Mouse (Mus musculus) midbrain, embryonic 16.5 days (tissue): ENCODE measurements at regions not wholly inside any gene's neighbourhood (a gene's known extent, or its start where the extent isn't known, plus 50 kb on each side); places are given as distances from the start of the nearest gene placed in this dataset.

Source experiments
- ATAC-seq: fragments of 200-750 bp; cut with Nextera tagmentation; 2 replicates; pipeline ENCODE4 v1.8.0; 2017; ENCODE audit warnings: moderate TSS enrichment
- H3K27ac ChIP-seq: fragments of 300-500 bp; sonication (generic); 2 replicates; pipeline ENCODE4 v1.5.1; 2014; ENCODE audit warnings: mild to moderate bottlenecking, low read length, mixed read lengths
- H3K27me3 ChIP-seq: fragments of 300-500 bp; sonication (generic); 2 replicates; pipeline ENCODE4 v1.6.1; 2014; ENCODE audit warnings: low read depth, low read length, mixed read lengths; ENCODE audit not compliant: control insufficient read depth, insufficient read depth
- H3K36me3 ChIP-seq: fragments of 300-500 bp; sonication (generic); 2 replicates; pipeline ENCODE4 v1.6.1; 2014; ENCODE audit warnings: mild to moderate bottlenecking, low read length, moderate library complexity, mixed read lengths; ENCODE audit not compliant: control insufficient read depth, insufficient read depth
- H3K4me1 ChIP-seq: fragments of 300-500 bp; sonication (generic); 2 replicates; pipeline ENCODE4 v1.6.1; 2014; ENCODE audit warnings: mild to moderate bottlenecking, low read length, mixed read lengths; ENCODE audit not compliant: control insufficient read depth, insufficient read depth
- H3K4me2 ChIP-seq: fragments of 300-500 bp; sonication (generic); 2 replicates; pipeline ENCODE4 v1.6.1; 2014; ENCODE audit warnings: mild to moderate bottlenecking, low read length, mixed read lengths
- H3K4me3 ChIP-seq: fragments of 300-500 bp; sonication (generic); 2 replicates; pipeline ENCODE4 v1.5.1; 2014; ENCODE audit warnings: low read depth, mild to moderate bottlenecking, low read length, moderate library complexity, mixed read lengths
- H3K9ac ChIP-seq: fragments of 300-500 bp; sonication (generic); 2 replicates; pipeline ENCODE4 v1.6.1; 2014; ENCODE audit warnings: low read depth, low read length, mixed read lengths
- H3K9me3 ChIP-seq: fragments of 300-500 bp; sonication (generic); replicated peaks from 2 replicates; pipeline ENCODE4 v1.6.1; 2014; ENCODE audit warnings: mild to moderate bottlenecking, low read length, mixed read lengths; ENCODE audit not compliant: control insufficient read depth, poor library complexity, severe bottlenecking
- WGBS: fragments of 180-500 bp; shearing (Covaris S2); extraction: QIAGEN DNeasy Blood & Tissue Kit; methylation state at CpG from one replicate; pipeline ENCODE4 v1.1.7; 2014; 5-methylcytosine and 5-hydroxymethylcytosine counted together

DNA sequence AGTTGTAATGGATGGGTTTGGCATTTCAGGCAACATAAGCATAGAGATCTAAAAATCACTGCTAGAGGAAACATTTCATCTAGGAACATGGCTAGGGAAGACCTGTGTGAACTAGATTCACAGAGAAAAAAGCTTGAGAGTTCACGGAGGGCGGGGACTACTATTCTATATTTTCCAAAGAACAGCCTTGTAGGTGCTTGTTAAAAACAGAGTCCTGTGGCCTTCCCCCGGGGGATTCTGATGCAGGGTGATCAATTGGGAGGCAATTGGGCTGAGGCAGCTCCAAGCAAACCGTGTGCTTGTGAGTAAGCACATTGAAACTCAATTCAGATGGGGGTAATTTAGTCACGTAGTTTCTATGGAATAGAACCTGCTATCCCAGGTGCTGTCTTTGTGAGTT lies 112.0 kb downstream of the Mterf1b start:
- no peak overlapping the region for H3K9ac ChIP-seq
- H3K4me3 ChIP-seq: no peak overlapping the region
- H3K36me3 ChIP-seq: no peaks in the 10 kb centered on the region
- no peak overlapping the region for H3K4me2 ChIP-seq
- WGBS: 48% methylated on average over 5 of the region's 5 CpGs
- H3K27ac ChIP-seq: no peak overlapping the region
- peaks cover 6% of the 10 kb centered on the region; the same call in 1 of the 2 replicates for H3K4me1 ChIP-seq
- ATAC-seq: no peak
- no peaks in the 10 kb centered on the region for H3K9me3 ChIP-seq
- H3K27me3 ChIP-seq: no peaks in the 10 kb centered on the region; the same call in 1 of the 2 replicates

- no peaks in the 10 kb centered on the region for H3K9me3 ChIP-seq
- 69% methylated on average over 5 of the region's 5 CpGs for WGBS
- no peak for ATAC-seq
These were observed 116.3 kb downstream of the Mterf1b start for GRCm38 (mm10) chr5:4308514-4308913.

DNA sequence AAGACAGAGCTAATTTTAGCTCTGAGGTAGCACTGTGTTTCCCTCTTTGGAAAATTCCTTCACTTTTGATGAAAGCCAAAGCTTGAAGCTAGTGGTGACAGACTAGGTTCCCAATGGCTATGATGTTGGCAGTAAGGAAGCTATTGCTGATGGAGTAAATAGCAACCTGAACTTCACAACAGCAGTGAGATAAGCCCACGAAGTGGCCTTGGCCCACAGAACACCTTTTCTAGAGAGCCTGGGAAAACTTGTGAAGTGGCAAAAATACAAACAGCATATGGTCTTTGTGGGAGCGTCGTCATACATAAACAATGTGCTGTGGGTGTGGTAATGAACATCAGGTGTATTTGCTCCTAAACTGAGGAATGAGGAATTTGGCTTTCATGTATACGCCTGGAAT lies 119.0 kb downstream of the Mterf1b start:
- WGBS: 84% methylated on average over 4 of the region's 4 CpGs
- Histone ChIP-seq H3K4me2 (no peak overlapping the region), H3K4me1 (peaks cover 3% of the 10 kb centered on the region; the same call in 1 of the 2 replicates), H3K27me3 (no peaks in the 10 kb centered on the region), H3K27ac (no peak overlapping the region), H3K9me3 (no peaks in the 10 kb centered on the region), H3K36me3 (no peaks in the 10 kb centered on the region), H3K9ac (no peak overlapping the region), H3K4me3 (no peak overlapping the region)
- no peak for ATAC-seq

More at GRCm38 (mm10) chr5:4308514-4308913, 116.3 kb downstream of the Mterf1b start:
- no peak overlapping the region for H3K27ac ChIP-seq
- no peak overlapping the region for H3K4me2 ChIP-seq
- no peaks in the 10 kb centered on the region for H3K27me3 ChIP-seq
- H3K4me1 ChIP-seq: peaks cover 6% of the 10 kb centered on the region; the same call in 1 of the 2 replicates
- no peak overlapping the region for H3K4me3 ChIP-seq
- H3K9ac ChIP-seq: no peak overlapping the region
- no peaks in the 10 kb centered on the region for H3K36me3 ChIP-seq

- WGBS: 56% methylated on average over 4 of the region's 4 CpGs
- H3K9ac ChIP-seq: no peak overlapping the region
- no peak overlapping the region for H3K4me2 ChIP-seq
- H3K9me3 ChIP-seq: no peaks in the 10 kb centered on the region
- H3K27me3 ChIP-seq: no peaks in the 10 kb centered on the region
- no peak for ATAC-seq
- H3K36me3 ChIP-seq: no peaks in the 10 kb centered on the region
- peaks cover 3% of the 10 kb centered on the region; the same call in 1 of the 2 replicates for H3K4me1 ChIP-seq
- no peak overlapping the region for H3K4me3 ChIP-seq
- no peak overlapping the region for H3K27ac ChIP-seq
These were observed 119.4 kb downstream of the Mterf1b start for GRCm38 (mm10) chr5:4311599-4311998.

DNA sequence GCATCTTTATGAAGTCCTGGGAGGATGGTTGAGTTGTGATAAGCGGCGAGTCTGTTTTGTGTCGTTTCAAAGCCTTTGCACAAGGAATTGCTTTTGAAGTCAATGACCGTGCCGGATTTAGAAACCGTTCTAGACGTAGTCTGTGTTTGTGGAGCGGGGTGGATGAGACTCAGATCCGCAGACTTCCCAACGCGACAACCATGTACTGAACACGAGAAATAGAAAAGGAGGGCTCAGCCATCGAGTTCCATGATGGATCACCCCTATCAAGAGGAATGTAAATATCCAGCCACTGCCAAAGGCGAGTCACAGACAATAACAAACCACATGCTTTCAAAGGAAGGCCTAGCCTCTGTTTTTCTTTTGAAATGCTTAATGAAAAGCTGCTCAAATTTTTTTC lies 120.5 kb downstream of the Mterf1b start:
- Histone ChIP-seq H3K27me3 (no peaks in the 10 kb centered on the region), H3K36me3 (no peaks in the 10 kb centered on the region), H3K9ac (no peak overlapping the region), H3K4me1 (peaks cover 3% of the 10 kb centered on the region; the same call in 1 of the 2 replicates), H3K27ac (no peak overlapping the region), H3K4me3 (no peak overlapping the region), H3K4me2 (no peak overlapping the region), H3K9me3 (no peaks in the 10 kb centered on the region)
- WGBS: 79% methylated on average over 14 of the region's 14 CpGs
- no peak for ATAC-seq

DNA sequence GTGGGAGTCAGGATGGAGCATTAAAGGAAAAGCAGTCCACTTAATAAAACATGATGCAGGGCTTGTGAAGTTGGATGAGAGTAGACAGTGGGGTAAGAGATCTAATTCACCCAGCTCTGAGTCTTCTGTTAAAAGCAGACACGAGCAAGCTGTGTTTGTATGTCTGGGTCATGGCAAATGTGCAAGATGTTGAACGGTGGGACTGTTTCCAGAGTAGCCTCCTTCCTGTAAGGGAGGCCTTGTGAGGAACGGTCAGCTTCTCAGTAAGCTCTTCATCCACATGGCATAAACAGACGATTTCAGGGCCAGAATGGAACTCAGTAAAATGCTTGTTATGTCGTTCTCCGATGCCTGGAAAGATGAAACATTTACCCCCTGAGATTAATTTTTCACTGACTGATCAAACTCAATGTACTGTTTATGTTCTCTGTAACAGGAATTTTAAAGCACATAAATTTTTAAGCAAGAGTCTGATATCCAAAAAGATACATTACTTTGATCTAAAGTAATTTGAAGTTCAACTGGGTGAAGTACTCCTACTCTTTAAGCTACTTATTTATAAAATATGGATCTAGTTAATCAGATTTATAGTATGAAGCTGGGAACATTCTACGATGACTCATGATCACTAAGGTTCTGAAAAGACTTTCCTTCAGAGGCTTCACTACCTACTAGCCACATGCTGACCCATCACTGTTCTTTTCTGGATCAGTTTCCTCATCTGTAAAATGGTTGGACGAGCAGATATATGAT lies 130.6 kb downstream of the Mterf1b start:
- no peaks in the 10 kb centered on the region for H3K9me3 ChIP-seq

GRCm38 (mm10) chr5:4323387-4323704 lies 131.2 kb downstream of the Mterf1b start:
- H3K9ac ChIP-seq: no peak overlapping the region
- H3K27me3 ChIP-seq: no peaks in the 10 kb centered on the region
- no peak overlapping the region for H3K4me2 ChIP-seq
- ATAC-seq: no peak
- H3K4me1 ChIP-seq: no peaks in the 10 kb centered on the region
- WGBS: 93% methylated on average over 2 of the region's 2 CpGs
- no peaks in the 10 kb centered on the region for H3K9me3 ChIP-seq
- H3K4me3 ChIP-seq: no peak overlapping the region
- no peaks in the 10 kb centered on the region for H3K36me3 ChIP-seq
- no peak overlapping the region for H3K27ac ChIP-seq

More for the DNA sequence above, 130.6 kb downstream of the Mterf1b start:
- Histone ChIP-seq H3K27me3 (no peaks in the 10 kb centered on the region), H3K4me1 (no peaks in the 10 kb centered on the region), H3K4me2 (no peak overlapping the region), H3K9ac (no peak overlapping the region), H3K27ac (no peak overlapping the region), H3K4me3 (no peak overlapping the region), H3K36me3 (no peaks in the 10 kb centered on the region)
- no peak for ATAC-seq
- 90% methylated on average over 8 of the region's 8 CpGs for WGBS

DNA sequence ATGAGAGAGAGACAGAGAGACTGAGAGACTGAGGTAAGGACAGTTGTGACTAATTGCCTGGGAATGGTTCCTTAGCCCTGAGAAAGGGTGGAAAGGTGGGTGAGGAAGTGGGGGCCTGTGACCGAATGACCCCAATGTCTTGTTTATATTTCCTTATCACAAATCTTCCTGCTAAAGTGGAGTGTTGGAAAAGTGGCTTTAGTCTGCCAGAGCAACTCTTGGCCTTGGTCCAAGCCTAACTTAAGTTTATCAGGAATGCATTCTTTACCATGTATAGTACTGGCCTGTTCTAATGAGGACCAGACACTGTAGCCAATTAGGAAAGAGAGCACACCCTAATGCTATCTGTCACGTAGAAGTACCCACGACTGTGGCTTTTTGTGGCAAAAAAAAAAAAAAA lies 133.6 kb downstream of the Mterf1b start:
- WGBS: 40% methylated on average over 3 of the region's 3 CpGs
- ATAC-seq: no peak
- Histone ChIP-seq H3K4me1 (no peaks in the 10 kb centered on the region), H3K4me2 (no peak overlapping the region), H3K27me3 (no peaks in the 10 kb centered on the region), H3K9ac (no peak overlapping the region), H3K9me3 (no peaks in the 10 kb centered on the region), H3K4me3 (no peak overlapping the region), H3K27ac (no peak overlapping the region), H3K36me3 (no peaks in the 10 kb centered on the region)

GRCm38 (mm10) chr5:4326309-4327014 lies 134.3 kb downstream of the Mterf1b start:
- WGBS: 51% methylated on average over 8 of the region's 8 CpGs
- H3K9ac ChIP-seq: no peak overlapping the region
- no peaks in the 10 kb centered on the region for H3K9me3 ChIP-seq
- no peaks in the 10 kb centered on the region for H3K4me1 ChIP-seq
- H3K4me3 ChIP-seq: no peak overlapping the region
- H3K36me3 ChIP-seq: no peaks in the 10 kb centered on the region
- ATAC-seq: no peak
- no peak overlapping the region for H3K27ac ChIP-seq
- H3K27me3 ChIP-seq: no peaks in the 10 kb centered on the region
- H3K4me2 ChIP-seq: no peak overlapping the region
